Mouse (Mus musculus): Measurements from ENCODE around the gene Olfr484.
"Not testable (repeated sequence)": the region's sequence is repeated elsewhere in the genome, so short reads cannot be mapped to it uniquely, and the experiment has no call there.

Gene Olfr484

GRCm38 (mm10) chr7:108127349-108127748 lies at the start of gene Olfr484:
Gene Olfr484, minus strand, starts transcription at chr7:108127449.
- no peak for DNase-seq (ENCODE audit: low spot score in 2 of 2)

- DNase-seq (ENCODE audit: low spot score in 2 of 2): not testable (repeated sequence)
Measured at GRCm38 (mm10) chr7:108172642-108173041, 45.4 kb upstream of the Olfr484 start, which contains the start of gene Olfr486. Gene Olfr486, minus strand, starts transcription at chr7:108172742.

GRCm38 (mm10) chr7:108159771-108160170 lies 32.5 kb upstream of the Olfr484 start, which contains the start of gene Olfr485:
Gene Olfr485, minus strand, starts transcription at chr7:108159871.
- no peak for DNase-seq (ENCODE audit: low spot score in 2 of 2)

GRCm38 (mm10) chr7:108121416-108121815 lies 5.8 kb downstream of the Olfr484 start:
- DNase-seq (ENCODE audit: low spot score in 2 of 2): no peak

- DNase-seq (ENCODE audit: low spot score in 2 of 2): no peak
Measured at GRCm38 (mm10) chr7:108120681-108121080, 6.6 kb downstream of the Olfr484 start.

- DNase-seq (ENCODE audit: low spot score in 2 of 2): no peak
Measured at GRCm38 (mm10) chr7:108100549-108100948, 26.7 kb downstream of the Olfr484 start, which contains the start of gene Olfr483. Gene Olfr483, plus strand, starts transcription at chr7:108100849.

GRCm38 (mm10) chr7:108097486-108097885 lies 29.8 kb downstream of the Olfr484 start, which contains the start of gene Olfr482:
Gene Olfr482, minus strand, starts transcription at chr7:108097586.
- no peak for DNase-seq (ENCODE audit: low spot score in 2 of 2)

GRCm38 (mm10) chr7:108079555-108079954 lies 47.7 kb downstream of the Olfr484 start, which contains the start of gene Olfr481:
Gene Olfr481, plus strand, starts transcription at chr7:108079855.
- no peak for DNase-seq (ENCODE audit: low spot score in 2 of 2)
